Mouse (Mus musculus) megakaryocyte, adult 5-6 weeks (primary cell): ENCODE measurements at regions not wholly inside any gene's neighbourhood (a gene's known extent, or its start where the extent isn't known, plus 50 kb on each side); places are given as distances from the start of the nearest gene placed in this dataset.

Experiments used
- ATAC-seq: 2 replicates; pipeline ENCODE4 v1.8.0; 2016; ENCODE audit warnings: mild to moderate bottlenecking, inconsistent platforms; ENCODE audit not compliant: poor library complexity, severe bottlenecking

GRCm38 (mm10) chr3:21496166-21496565, 580.3 kb upstream of the Tbl1xr1 start:
- no peak for ATAC-seq

- no peak for ATAC-seq
Observed at GRCm38 (mm10) chr3:21497011-21497410, 579.4 kb upstream of the Tbl1xr1 start.

- no peak for ATAC-seq
Observed at GRCm38 (mm10) chr3:21507655-21508054, 568.8 kb upstream of the Tbl1xr1 start.

GRCm38 (mm10) chr3:21512081-21512480, 564.4 kb upstream of the Tbl1xr1 start:
- ATAC-seq: no peak

- no peak for ATAC-seq
Observed at GRCm38 (mm10) chr3:21524426-21524937, 552.0 kb upstream of the Tbl1xr1 start.

- ATAC-seq: no peak
Observed at GRCm38 (mm10) chr3:21530862-21531261, 545.6 kb upstream of the Tbl1xr1 start.

- no peak for ATAC-seq
Observed at GRCm38 (mm10) chr3:21539138-21539537, 537.3 kb upstream of the Tbl1xr1 start.

GRCm38 (mm10) chr3:21544456-21544855, 532.0 kb upstream of the Tbl1xr1 start:
- ATAC-seq: no peak

- ATAC-seq: no peak
Observed at GRCm38 (mm10) chr3:21545156-21545893, 531.1 kb upstream of the Tbl1xr1 start.

GRCm38 (mm10) chr3:21546411-21546810, 530.0 kb upstream of the Tbl1xr1 start:
- ATAC-seq: no peak

- ATAC-seq: no peak
Observed at GRCm38 (mm10) chr3:21549671-21550070, 526.8 kb upstream of the Tbl1xr1 start.

GRCm38 (mm10) chr3:21553159-21553758, 523.2 kb upstream of the Tbl1xr1 start:
- ATAC-seq: no peak

GRCm38 (mm10) chr3:21553859-21554258, 522.6 kb upstream of the Tbl1xr1 start:
- ATAC-seq: no peak

- no peak for ATAC-seq
Observed at GRCm38 (mm10) chr3:21557963-21558441, 518.5 kb upstream of the Tbl1xr1 start.

GRCm38 (mm10) chr3:21562771-21563312, 513.6 kb upstream of the Tbl1xr1 start:
- no peak for ATAC-seq

GRCm38 (mm10) chr3:21563454-21563853, 513.0 kb upstream of the Tbl1xr1 start:
- ATAC-seq: no peak

GRCm38 (mm10) chr3:21564211-21564781, 512.2 kb upstream of the Tbl1xr1 start:
- no peak for ATAC-seq

- no peak for ATAC-seq
Observed at GRCm38 (mm10) chr3:21564847-21565485, 511.5 kb upstream of the Tbl1xr1 start.

GRCm38 (mm10) chr3:21569721-21570120, 506.7 kb upstream of the Tbl1xr1 start:
- ATAC-seq: no peak

GRCm38 (mm10) chr3:21578635-21579034, 497.8 kb upstream of the Tbl1xr1 start:
- ATAC-seq: no peak

- no peak for ATAC-seq
Observed at GRCm38 (mm10) chr3:21582122-21582521, 494.3 kb upstream of the Tbl1xr1 start.
